Mouse (Mus musculus) kidney, embryonic 14.5 days (tissue): ENCODE results near the gene Spag16. TPM values are rescaled to one million over a fixed set of nuclear protein-coding genes. Genes with fewer than 3 reads are reported as not detected.

Source experiments
- ATAC-seq: fragments of 200-750 bp; cut with Nextera tagmentation; 2 replicates; pipeline ENCODE4 v1.8.0; 2017; ENCODE audit warnings: moderate number of reproducible peaks, mild to moderate bottlenecking, moderate TSS enrichment, moderate library complexity; ENCODE audit not compliant: low FRiP score, low TSS enrichment
- H3K27ac ChIP-seq: fragments of 300-500 bp; sonication (generic); 2 replicates; pipeline ENCODE4 v1.5.1; 2014; ENCODE audit warnings: low read depth, mild to moderate bottlenecking, low read length, moderate library complexity, mixed read lengths
- H3K27me3 ChIP-seq: fragments of 300-500 bp; sonication (generic); 2 replicates; pipeline ENCODE4 v1.6.1; 2014; ENCODE audit warnings: mild to moderate bottlenecking, low read length; ENCODE audit not compliant: control insufficient read depth, insufficient read depth
- H3K36me3 ChIP-seq: fragments of 300-500 bp; sonication (generic); 2 replicates; pipeline ENCODE4 v1.6.1; 2014; ENCODE audit warnings: low read length, mixed read lengths; ENCODE audit not compliant: control insufficient read depth, insufficient read depth
- H3K4me1 ChIP-seq: fragments of 300-500 bp; sonication (generic); 2 replicates; pipeline ENCODE4 v1.6.1; 2014; ENCODE audit warnings: low read length, mixed read lengths; ENCODE audit not compliant: control insufficient read depth, insufficient read depth
- H3K4me2 ChIP-seq: fragments of 300-500 bp; sonication (generic); replicated peaks from 2 replicates; pipeline ENCODE4 v1.6.1; 2014; ENCODE audit warnings: low read depth, mild to moderate bottlenecking, low read length
- H3K4me3 ChIP-seq: fragments of 300-500 bp; sonication (generic); 2 replicates; pipeline ENCODE4 v1.5.1; 2014; ENCODE audit warnings: mild to moderate bottlenecking, low read length
- H3K9ac ChIP-seq: fragments of 300-500 bp; sonication (generic); 2 replicates; pipeline ENCODE4 v1.6.1; 2014; ENCODE audit warnings: low read depth, mild to moderate bottlenecking, low read length, moderate library complexity
- H3K9me3 ChIP-seq: fragments of 300-500 bp; sonication (generic); 2 replicates; pipeline ENCODE4 v1.6.1; 2016; ENCODE audit warnings: low read length; ENCODE audit not compliant: control insufficient read depth
- WGBS: fragments of 180-500 bp; shearing (Covaris S2); extraction: QIAGEN DNeasy Blood & Tissue Kit; methylation state at CpG from one replicate; pipeline ENCODE4 v1.1.7; 2014; 5-methylcytosine and 5-hydroxymethylcytosine counted together
- polyA plus RNA-seq: library from polyadenylated mRNA; unstranded; fragments of >200 nt; fragmentation: Nextera tagmentation; extraction: Ambion mirVana; gene quantifications from 2 replicates; pipeline ENCODE4 v1.2.1, GENCODE M21; 2014

Gene Spag16
- polyA plus RNA-seq, 1 experiment from 2014 or later: 1.2 TPM

DNA sequence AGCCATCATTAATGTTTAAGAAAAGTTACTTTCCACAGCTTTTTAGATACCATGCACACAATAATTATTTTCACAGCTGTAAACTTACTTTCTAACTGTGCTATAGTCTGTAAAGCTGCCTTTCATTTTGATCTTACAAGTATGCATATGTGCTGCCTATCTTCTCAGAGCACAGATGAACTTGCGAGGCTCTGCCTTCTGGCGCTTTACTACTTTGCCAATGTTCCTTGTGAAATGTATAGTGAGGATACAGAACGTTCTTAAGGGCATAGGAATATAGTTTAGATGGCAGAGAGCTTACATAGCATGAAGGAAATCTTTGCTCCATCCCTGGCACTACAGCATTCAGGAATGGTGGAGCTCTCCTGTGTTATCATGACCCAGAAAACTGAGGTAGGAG, 210.6 kb downstream of the Spag16 start:
- Histone ChIP-seq H3K36me3 (no peaks in the 10 kb centered on the region), H3K27me3 (no peaks in the 10 kb centered on the region), H3K9me3 (no peaks in the 10 kb centered on the region), H3K9ac (no peak overlapping the region), H3K4me2 (no peak overlapping the region), H3K4me1 (no peaks in the 10 kb centered on the region), H3K4me3 (no peak overlapping the region), H3K27ac (no peak overlapping the region)
- 87% methylated on average over 3 of the region's 3 CpGs for WGBS
- no peak for ATAC-seq

DNA sequence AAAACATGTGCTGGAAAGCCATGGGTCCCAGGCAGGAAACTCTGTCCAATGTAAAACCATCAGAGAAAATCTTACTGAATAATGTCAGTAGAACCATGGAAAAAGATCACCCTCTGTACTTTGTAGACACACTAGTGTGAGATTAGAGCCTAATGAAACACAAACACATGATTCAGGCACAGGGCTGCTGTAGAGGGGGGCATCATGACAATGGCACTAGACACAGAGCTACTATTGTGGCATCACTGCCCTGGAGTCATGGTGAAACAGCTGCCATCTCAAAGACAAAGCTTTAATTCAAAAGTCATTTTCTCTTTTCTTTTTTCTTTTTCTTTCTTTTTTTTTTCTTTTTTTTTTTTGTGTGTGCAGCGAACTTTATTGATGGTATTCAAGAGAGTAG, 240.6 kb downstream of the Spag16 start:
- H3K9ac ChIP-seq: no peak overlapping the region
- H3K27ac ChIP-seq: no peak overlapping the region
- ATAC-seq: no peak
- WGBS: 85% methylated on average over 1 of the region's 1 CpGs
- H3K4me2 ChIP-seq: no peak overlapping the region
- no peaks in the 10 kb centered on the region for H3K4me1 ChIP-seq
- no peaks in the 10 kb centered on the region for H3K9me3 ChIP-seq
- H3K4me3 ChIP-seq: no peak overlapping the region
- H3K36me3 ChIP-seq: no peaks in the 10 kb centered on the region
- no peaks in the 10 kb centered on the region for H3K27me3 ChIP-seq

- 71% methylated on average over 6 of the region's 6 CpGs for WGBS
- H3K4me3 ChIP-seq: no peak overlapping the region
- no peak for ATAC-seq
Observed at GRCm38 (mm10) chr1:70073440-70073839, 246.7 kb downstream of the Spag16 start.

DNA sequence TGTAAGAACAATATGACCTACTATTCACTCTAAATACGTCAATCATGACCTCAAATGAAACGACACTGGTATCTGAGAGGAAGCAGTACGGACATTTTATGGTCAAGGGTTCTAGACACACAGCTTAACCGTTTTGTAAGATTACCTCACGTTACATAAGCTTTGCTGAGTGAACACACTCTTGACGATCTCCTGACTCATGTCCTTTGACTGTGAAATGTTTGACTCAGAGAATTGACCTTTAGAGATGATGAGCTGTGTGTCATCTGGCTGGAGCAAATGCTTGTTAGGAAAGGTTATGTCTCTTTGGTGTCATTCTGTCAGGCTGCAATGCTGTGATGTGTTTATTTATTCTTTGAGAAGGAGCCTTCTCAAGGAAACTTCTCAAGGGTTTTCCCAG, 252.0 kb downstream of the Spag16 start:
- WGBS: 71% methylated on average over 6 of the region's 6 CpGs
- Histone ChIP-seq H3K9me3 (no peaks in the 10 kb centered on the region), H3K27me3 (no peaks in the 10 kb centered on the region), H3K4me3 (no peak overlapping the region), H3K4me2 (no peak overlapping the region), H3K4me1 (no peaks in the 10 kb centered on the region), H3K9ac (no peak overlapping the region), H3K27ac (no peak overlapping the region), H3K36me3 (no peaks in the 10 kb centered on the region)
- ATAC-seq: no peak

More at GRCm38 (mm10) chr1:70073440-70073839, 246.7 kb downstream of the Spag16 start:
- Histone ChIP-seq H3K27ac (no peak overlapping the region), H3K36me3 (no peaks in the 10 kb centered on the region), H3K27me3 (no peaks in the 10 kb centered on the region), H3K4me2 (no peak overlapping the region), H3K4me1 (no peaks in the 10 kb centered on the region), H3K9ac (no peak overlapping the region), H3K9me3 (no peaks in the 10 kb centered on the region)

DNA sequence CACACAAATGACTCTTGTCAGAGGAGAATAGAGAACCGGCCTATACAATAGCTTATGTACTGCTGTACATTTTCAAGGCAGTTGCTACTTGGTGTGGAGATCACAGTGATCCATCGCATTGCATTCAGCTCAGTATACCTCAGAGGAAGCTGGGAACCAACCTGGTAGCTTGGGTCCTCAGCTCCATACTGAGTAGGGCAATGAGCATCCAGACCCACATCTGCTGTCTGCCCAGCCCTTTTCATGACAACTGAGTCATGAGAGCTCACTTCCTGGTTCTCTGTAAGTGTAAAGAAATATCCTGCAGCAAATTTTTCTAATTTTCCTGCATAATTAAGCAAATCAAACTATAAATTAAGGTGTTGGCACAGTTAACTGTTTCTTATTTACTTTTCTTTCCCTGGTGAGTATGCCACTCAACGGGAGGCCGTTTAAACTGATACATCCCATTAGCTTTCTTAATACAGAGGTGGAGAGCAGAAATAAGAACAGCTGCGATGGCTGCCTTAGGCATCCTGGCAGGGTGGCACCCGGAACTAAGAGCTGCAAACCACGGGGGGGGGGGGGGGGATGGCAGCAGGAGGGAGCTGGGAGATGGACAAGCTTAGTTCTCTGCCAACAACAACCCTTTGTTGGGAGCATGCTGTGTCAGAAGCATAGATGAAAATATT, 255.6 kb downstream of the Spag16 start:
- Histone ChIP-seq H3K9me3 (no peaks in the 10 kb centered on the region), H3K4me3 (no peak overlapping the region), H3K4me2 (no peak overlapping the region), H3K27me3 (no peaks in the 10 kb centered on the region), H3K27ac (no peak overlapping the region), H3K36me3 (no peaks in the 10 kb centered on the region), H3K9ac (no peak overlapping the region), H3K4me1 (no peaks in the 10 kb centered on the region)
- no peak for ATAC-seq
- 71% methylated on average over 7 of the region's 7 CpGs for WGBS

DNA sequence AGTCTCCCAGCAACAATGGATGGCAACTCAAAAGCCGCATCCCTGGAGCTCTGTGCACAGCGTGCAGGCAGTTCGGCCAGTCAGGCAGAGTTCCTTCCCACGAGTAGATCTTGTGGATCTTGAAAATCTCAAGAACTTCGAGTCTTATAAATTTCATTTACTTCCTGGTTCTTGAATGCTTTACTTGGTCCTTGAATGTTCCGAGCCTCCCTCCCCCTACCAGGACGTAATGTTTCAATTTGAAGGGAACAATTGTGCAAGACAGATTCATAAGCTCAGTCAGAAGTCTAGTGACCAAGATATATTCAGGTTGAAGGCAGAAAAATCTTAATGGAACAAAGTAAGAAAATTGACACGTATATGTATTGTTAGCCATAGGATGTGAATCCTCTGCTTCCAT, 277.9 kb downstream of the Spag16 start:
- Histone ChIP-seq H3K4me1 (no peaks in the 10 kb centered on the region), H3K4me2 (no peak overlapping the region), H3K9me3 (no peaks in the 10 kb centered on the region), H3K4me3 (no peak overlapping the region), H3K27me3 (no peaks in the 10 kb centered on the region), H3K9ac (no peak overlapping the region), H3K27ac (no peak overlapping the region), H3K36me3 (no peaks in the 10 kb centered on the region)
- WGBS: 88% methylated on average over 8 of the region's 8 CpGs
- ATAC-seq: no peak

DNA sequence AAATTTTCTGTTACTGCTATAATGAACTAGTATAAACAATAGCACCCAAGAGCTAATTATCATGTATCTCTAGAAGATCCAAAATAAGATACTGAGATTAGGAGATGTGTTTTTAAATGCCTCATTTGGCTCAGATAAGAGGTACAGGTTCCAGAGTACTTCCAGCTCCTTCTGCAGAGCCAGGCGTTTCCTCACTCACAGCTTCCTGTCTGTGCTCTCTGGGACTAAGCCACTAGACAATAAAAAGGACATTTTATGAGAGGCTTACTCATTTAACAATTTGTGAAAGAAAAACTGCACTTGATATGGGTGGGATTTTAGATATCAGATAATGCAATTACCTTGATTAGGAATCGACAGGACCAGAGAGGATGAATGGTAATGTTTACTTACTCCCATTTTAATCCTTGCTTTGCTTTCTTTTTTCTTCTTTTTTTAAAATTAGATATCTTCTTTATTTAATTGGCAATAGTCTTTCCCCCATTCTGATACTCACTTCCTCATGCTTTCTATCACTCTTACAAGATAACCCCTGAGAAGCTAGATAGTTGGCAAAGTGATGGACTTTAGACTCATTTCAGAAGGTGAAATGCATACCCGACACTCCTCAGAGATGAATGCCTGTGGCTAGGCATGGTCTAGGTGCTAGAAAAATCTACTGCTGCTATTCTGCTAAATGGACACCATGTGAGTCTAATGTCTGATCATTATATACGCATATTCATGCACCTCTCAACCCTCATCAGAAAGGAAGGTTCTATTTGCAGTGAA, 289.6 kb downstream of the Spag16 start:
- no peak overlapping the region for H3K27ac ChIP-seq
- no peak overlapping the region for H3K4me3 ChIP-seq
- H3K4me2 ChIP-seq: no peak overlapping the region
- no peaks in the 10 kb centered on the region for H3K9me3 ChIP-seq
- ATAC-seq: no peak
- H3K27me3 ChIP-seq: no peaks in the 10 kb centered on the region
- 83% methylated on average over 4 of the region's 4 CpGs for WGBS
- H3K36me3 ChIP-seq: no peaks in the 10 kb centered on the region
- H3K9ac ChIP-seq: no peak overlapping the region
- 0 out of 2 replicates have a peak, but pooled peaks cover under 1% of the 10 kb centered on the region for H3K4me1 ChIP-seq

- H3K4me1 ChIP-seq: no peaks in the 10 kb centered on the region
- H3K27ac ChIP-seq: no peak overlapping the region
- H3K9ac ChIP-seq: no peak overlapping the region
- no peaks in the 10 kb centered on the region for H3K27me3 ChIP-seq
- no peak overlapping the region for H3K4me3 ChIP-seq
- no peak overlapping the region for H3K4me2 ChIP-seq
- 58% methylated on average over 2 of the region's 2 CpGs for WGBS
- no peak for ATAC-seq
- no peaks in the 10 kb centered on the region for H3K9me3 ChIP-seq
- no peaks in the 10 kb centered on the region for H3K36me3 ChIP-seq
Observed at GRCm38 (mm10) chr1:70128035-70128434, 301.3 kb downstream of the Spag16 start.

DNA sequence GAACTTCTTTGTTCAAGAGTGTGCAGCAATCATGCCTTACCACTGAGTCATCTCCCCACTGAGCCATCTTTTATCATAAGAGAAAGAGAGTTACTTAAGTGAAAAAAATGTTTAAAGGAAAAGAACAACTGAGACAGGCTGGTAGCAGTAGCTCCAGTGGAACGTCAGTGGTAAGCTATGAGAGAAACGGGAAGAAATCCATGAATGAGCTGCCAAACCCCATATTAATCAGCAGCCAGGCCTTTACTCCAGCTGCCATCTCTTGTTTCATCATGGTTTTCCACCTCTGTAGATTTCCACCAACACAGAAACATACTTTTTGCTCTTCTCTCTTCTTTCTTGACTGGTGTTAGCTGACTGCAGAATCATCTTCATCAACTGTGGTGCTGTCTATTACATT, 308.8 kb downstream of the Spag16 start:
- no peak overlapping the region for H3K4me3 ChIP-seq
- no peak for ATAC-seq
- no peaks in the 10 kb centered on the region for H3K36me3 ChIP-seq
- 84% methylated on average over 2 of the region's 2 CpGs for WGBS
- H3K27ac ChIP-seq: no peak overlapping the region
- H3K4me2 ChIP-seq: no peak overlapping the region
- H3K9me3 ChIP-seq: no peaks in the 10 kb centered on the region
- no peaks in the 10 kb centered on the region for H3K4me1 ChIP-seq
- H3K27me3 ChIP-seq: no peaks in the 10 kb centered on the region
- H3K9ac ChIP-seq: no peak overlapping the region
